Mouse (Mus musculus): ENCODE data around the gene H2-DMb2.

The H2-DMb2 gene

GRCm38 (mm10) chr17:34179019-34179418 lies 35.9 kb downstream of the H2-DMb2 start:
- DNase-seq (ENCODE audit: low spot score in 2 of 2), result no peak

- DNase-seq (ENCODE audit: low spot score in 2 of 2), result no peak
These were observed 37.1 kb downstream of the H2-DMb2 start for GRCm38 (mm10) chr17:34179913-34180859.

GRCm38 (mm10) chr17:34183564-34184219 lies 40.6 kb downstream of the H2-DMb2 start:
- no peak for DNase-seq (ENCODE audit: low spot score in 2 of 2)

- DNase-seq (ENCODE audit: low spot score in 2 of 2), result no peak
These were observed 42.4 kb downstream of the H2-DMb2 start for GRCm38 (mm10) chr17:34185526-34185925.

DNA sequence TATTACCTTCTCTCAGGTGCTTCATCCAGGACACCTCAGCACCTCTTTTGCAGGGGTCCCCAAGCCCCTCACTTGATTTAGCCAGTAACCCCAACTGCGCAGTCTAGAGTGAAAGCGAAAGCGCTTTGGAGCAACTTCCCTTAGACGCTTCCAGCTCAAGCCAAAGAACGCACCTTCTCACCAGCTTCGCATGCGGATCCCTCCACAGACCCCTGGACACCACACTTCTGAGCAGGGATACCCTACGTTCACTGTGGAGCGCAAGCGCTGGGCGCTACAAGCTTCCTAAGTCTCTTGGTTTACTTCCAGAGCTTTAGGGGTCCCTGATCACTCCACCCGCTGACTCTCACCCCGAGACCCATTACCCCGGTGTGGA lies 43.8 kb downstream of the H2-DMb2 start:
- no peak for DNase-seq (ENCODE audit: low spot score in 2 of 2)

- peak; percentile 98 to 99 for DNase-seq (ENCODE audit: low spot score in 2 of 2)
These were observed 44.3 kb downstream of the H2-DMb2 start, which contains the start of the genes Tap1 and Psmb9 for GRCm38 (mm10) chr17:34187261-34187916. Gene Tap1, plus strand, starts transcription at chr17:34187553. Gene Psmb9, minus strand, starts transcription at chr17:34187764.

DNA sequence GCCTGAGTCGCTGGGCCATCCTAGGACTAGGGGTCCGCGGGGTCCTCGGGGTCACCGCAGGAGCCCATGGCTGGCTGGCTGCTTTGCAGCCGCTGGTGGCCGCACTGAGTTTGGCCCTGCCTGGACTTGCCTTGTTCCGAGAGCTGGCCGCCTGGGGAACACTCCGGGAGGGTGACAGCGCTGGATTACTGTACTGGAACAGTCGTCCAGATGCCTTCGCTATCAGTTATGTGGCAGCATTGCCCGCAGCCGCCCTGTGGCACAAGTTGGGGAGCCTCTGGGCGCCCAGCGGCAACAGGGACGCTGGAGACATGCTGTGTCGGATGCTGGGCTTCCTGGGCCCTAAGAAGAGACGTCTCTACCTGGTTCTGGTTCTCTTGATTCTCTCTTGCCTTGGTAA lies 44.9 kb downstream of the H2-DMb2 start:
- DNase-seq (ENCODE audit: low spot score in 2 of 2), result peak; percentile 61 to 82

- DNase-seq (ENCODE audit: low spot score in 2 of 2), result no peak
These were observed 45.9 kb downstream of the H2-DMb2 start for GRCm38 (mm10) chr17:34188986-34189385.

GRCm38 (mm10) chr17:34192852-34193251 lies 49.7 kb downstream of the H2-DMb2 start:
- no peak for DNase-seq (ENCODE audit: low spot score in 2 of 2)

DNA sequence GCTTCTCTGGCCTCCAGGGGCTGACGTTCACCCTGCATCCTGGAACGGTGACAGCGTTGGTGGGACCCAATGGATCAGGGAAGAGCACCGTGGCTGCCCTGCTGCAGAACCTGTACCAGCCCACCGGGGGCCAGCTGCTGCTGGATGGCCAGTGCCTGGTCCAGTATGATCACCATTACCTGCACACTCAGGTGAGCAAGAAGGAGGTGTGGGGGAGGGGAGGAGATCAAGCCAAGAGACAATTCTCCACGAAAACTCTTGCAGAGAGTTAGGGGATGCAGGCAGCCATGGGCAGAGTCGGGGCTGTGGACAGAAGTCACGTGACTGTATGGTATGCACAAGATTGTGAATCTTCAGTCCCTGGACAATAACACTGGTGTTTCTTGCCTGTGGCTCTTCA lies 50.4 kb downstream of the H2-DMb2 start:
- DNase-seq (ENCODE audit: low spot score in 2 of 2), result no peak

GRCm38 (mm10) chr17:34194723-34195122 lies 51.6 kb downstream of the H2-DMb2 start:
- no peak for DNase-seq (ENCODE audit: low spot score in 2 of 2)

GRCm38 (mm10) chr17:34196491-34196890 lies 53.4 kb downstream of the H2-DMb2 start:
- peak; percentile 59 to 78 for DNase-seq (ENCODE audit: low spot score in 2 of 2)

DNA sequence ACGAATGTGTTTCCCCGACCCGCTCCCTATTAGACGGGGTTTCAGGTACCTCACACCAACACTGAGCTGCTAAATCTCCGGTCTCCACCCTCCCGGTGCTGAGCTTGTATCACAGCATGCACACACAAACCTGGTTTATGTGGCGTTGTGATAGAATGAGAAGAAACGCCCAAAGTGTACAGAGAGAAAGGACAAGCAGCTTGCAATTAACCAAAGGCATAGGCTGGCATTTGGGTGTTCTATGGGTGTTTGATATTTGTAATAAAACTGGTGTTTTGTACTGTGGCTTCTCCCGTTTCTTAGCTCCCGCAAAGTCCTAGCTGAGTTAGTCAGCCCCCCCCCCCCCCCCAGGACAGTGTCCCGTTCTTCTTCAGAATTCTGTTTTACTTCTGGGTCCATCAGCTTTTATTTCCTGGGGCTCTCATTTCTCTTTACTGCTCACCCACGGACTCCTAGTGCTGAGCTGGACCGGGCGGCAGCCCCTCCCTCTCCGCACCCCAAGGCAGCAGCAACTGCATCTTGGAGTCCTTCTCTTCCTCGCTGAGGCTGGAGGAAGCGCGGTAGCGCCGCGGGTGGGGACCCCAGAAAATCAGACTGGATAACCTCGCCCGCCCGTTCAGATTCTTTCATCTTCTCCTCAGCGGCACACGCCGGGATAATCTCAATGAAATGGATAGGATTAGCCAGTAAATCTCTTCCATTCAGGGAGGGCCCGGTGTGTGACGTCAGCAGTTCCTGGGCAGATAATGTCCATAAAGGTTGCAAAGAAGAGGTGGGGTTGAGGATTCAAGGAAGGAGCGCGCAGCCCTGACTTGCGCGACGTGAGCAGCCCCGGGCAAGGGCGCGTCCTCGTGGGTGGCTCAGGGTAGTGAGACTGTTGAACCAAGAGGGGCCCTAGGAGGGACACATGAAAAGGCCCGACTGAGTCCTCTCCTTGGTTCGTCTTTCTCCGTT lies 54.1 kb downstream of the H2-DMb2 start, which contains the start of gene Psmb8:
TSS of gene Psmb8 (plus strand) at position 781 of the 954 bp plus-strand sequence.
- peak; percentile 78 to 89 for DNase-seq (ENCODE audit: low spot score in 2 of 2)

DNA sequence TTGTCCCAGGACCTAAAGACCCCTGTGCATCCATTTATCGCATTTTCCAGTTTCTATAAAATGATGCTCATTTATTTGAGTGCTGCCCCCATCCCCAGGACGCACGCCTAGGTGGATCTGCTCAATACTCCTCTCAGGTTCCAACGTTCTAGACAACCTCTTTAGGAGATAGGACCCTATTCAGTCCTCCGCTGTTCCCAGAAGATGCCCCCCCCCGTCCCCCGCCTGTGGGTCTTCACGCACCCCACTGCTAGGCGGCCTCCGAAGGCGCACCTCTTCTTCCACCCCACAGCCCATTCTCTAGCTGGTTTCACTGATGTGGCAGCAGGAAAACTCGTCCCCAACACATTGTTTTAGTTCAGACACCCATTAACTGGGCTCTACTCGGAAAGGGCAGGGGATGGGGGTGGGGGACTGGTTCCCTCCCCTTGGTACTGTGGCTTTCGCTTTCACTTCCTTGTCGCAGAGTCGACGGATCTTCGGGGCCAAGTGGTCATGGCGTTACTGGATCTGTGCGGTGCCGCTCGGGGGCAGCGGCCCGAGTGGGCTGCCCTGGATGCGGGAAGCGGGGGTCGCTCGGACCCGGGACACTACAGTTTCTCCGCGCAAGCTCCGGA lies 54.9 kb downstream of the H2-DMb2 start:
- peak; percentile 67 to 80 for DNase-seq (ENCODE audit: low spot score in 2 of 2)

- no peak for DNase-seq (ENCODE audit: low spot score in 2 of 2)
These were observed 55.4 kb downstream of the H2-DMb2 start for GRCm38 (mm10) chr17:34198521-34198912.

- no peak for DNase-seq (ENCODE audit: low spot score in 2 of 2)
These were observed 56.0 kb downstream of the H2-DMb2 start for GRCm38 (mm10) chr17:34199050-34199619.

GRCm38 (mm10) chr17:34200047-34200446 lies 56.9 kb downstream of the H2-DMb2 start:
- DNase-seq (ENCODE audit: low spot score in 2 of 2), result no peak

- DNase-seq (ENCODE audit: low spot score in 2 of 2), result no peak
These were observed 57.8 kb downstream of the H2-DMb2 start for GRCm38 (mm10) chr17:34200772-34201505.

All from spleen, postnatal 4 days (tissue).